Mouse (Mus musculus) stomach, postnatal 0 days (tissue): ENCODE measurements around the gene Npdc1. TPM values are rescaled to one million over a fixed set of nuclear protein-coding genes. Genes with fewer than 3 reads are reported as not detected.

Experiments used
- ATAC-seq: fragments of 200-750 bp; cut with Nextera tagmentation; 2 replicates; pipeline ENCODE4 v1.8.0; 2017; ENCODE audit not compliant: low FRiP score, low TSS enrichment
- DNase-seq: peaks from one replicate; pipeline ENCODE4 v3.0.0-alpha.2; 2016; ENCODE audit warnings: low spot score
- H3K27ac ChIP-seq: fragments of 300-500 bp; sonication (generic); replicated peaks from 2 replicates; pipeline ENCODE4 v1.5.1; 2014; ENCODE audit warnings: mild to moderate bottlenecking, control low read depth
- H3K27me3 ChIP-seq: fragments of 300-500 bp; sonication (generic); 2 replicates; pipeline ENCODE4 v1.6.1; 2014; ENCODE audit warnings: low read length; ENCODE audit not compliant: control insufficient read depth, insufficient read depth
- H3K36me3 ChIP-seq: fragments of 300-500 bp; sonication (generic); 2 replicates; pipeline ENCODE4 v1.6.1; 2014; ENCODE audit warnings: low read length, mixed read lengths; ENCODE audit not compliant: control insufficient read depth, insufficient read depth
- H3K4me1 ChIP-seq: fragments of 300-500 bp; sonication (generic); replicated peaks from 2 replicates; pipeline ENCODE4 v1.6.1; 2014; ENCODE audit warnings: antibody characterized with exemption; ENCODE audit not compliant: control insufficient read depth, insufficient read depth
- H3K4me2 ChIP-seq: fragments of 300-500 bp; sonication (generic); replicated peaks from 2 replicates; pipeline ENCODE4 v1.6.1; 2014; ENCODE audit warnings: low read depth, mild to moderate bottlenecking, control low read depth, moderate library complexity
- H3K4me3 ChIP-seq: fragments of 300-500 bp; sonication (generic); 2 replicates; pipeline ENCODE4 v1.5.1; 2014; ENCODE audit warnings: low read depth, low read length, control low read depth
- H3K9ac ChIP-seq: fragments of 300-500 bp; sonication (generic); 2 replicates; pipeline ENCODE4 v1.6.1; 2014; ENCODE audit warnings: mild to moderate bottlenecking, low read length, control low read depth, mixed read lengths
- H3K9me3 ChIP-seq: fragments of 300-500 bp; sonication (generic); 2 replicates; pipeline ENCODE4 v1.6.1; 2016; ENCODE audit warnings: low read length; ENCODE audit not compliant: control insufficient read depth
- CTCF ChIP-seq: IDR thresholded peaks from 2 replicates; pipeline ENCODE4 v1.5.1; 2016; ENCODE audit warnings: antibody characterized with exemption, low read depth, mild to moderate bottlenecking, moderate library complexity
- EP300 ChIP-seq: optimal IDR thresholded peaks from 2 replicates; pipeline ENCODE3; 2016; ENCODE audit warnings: antibody characterized with exemption
- WGBS: fragments of 180-500 bp; shearing (Covaris S2); extraction: QIAGEN DNeasy Blood & Tissue Kit; methylation state at CpG from one replicate; pipeline ENCODE4 v1.1.7; 2014; 5-methylcytosine and 5-hydroxymethylcytosine counted together
- polyA plus RNA-seq: library from polyadenylated mRNA; unstranded; fragments of >200 nt; fragmentation: Nextera tagmentation; extraction: Ambion mirVana; gene quantifications from 2 replicates; pipeline ENCODE4 v1.2.1, GENCODE M21; 2015

Gene Npdc1
- polyA plus RNA-seq, 1 experiment from 2014 or later, result 53.0 TPM

GRCm38 (mm10) chr2:25428442-25429236, 29.5 kb downstream of the Npdc1 start, which contains the start of gene Abca2:
Gene Abca2, plus strand, starts transcription at chr2:25428703.
- peak; percentile 96 for DNase-seq
- under 1% methylated on average over 73 of the region's 89 CpGs for WGBS
- H3K27me3 ChIP-seq, result no peaks in the 10 kb centered on the region
- H3K4me1 ChIP-seq, result no peaks in the 10 kb centered on the region
- H3K4me2 ChIP-seq, result peak within 1 kb of the TSS; percentile 97
- no peaks in the 10 kb centered on the region for H3K36me3 ChIP-seq
- no peaks in the 10 kb centered on the region for H3K9me3 ChIP-seq
- TF ChIP-seq CTCF (peak; percentile 91), EP300 (no peak)
- H3K4me3 ChIP-seq, result peak within 1 kb of the TSS; percentile 69
- peak within 1 kb of the TSS; percentile 24; the same call in 1 of the 2 replicates for H3K27ac ChIP-seq
- ATAC-seq, result peak; percentile 91
- H3K9ac ChIP-seq, result peak within 1 kb of the TSS; percentile 70

GRCm38 (mm10) chr2:25429435-25430180, 30.5 kb downstream of the Npdc1 start:
- 64% methylated on average over 5 of the region's 5 CpGs for WGBS
- Histone ChIP-seq H3K27ac (no peak overlapping the region), H3K9ac (no peak overlapping the region), H3K4me1 (no peaks in the 10 kb centered on the region), H3K4me3 (no peak overlapping the region), H3K36me3 (no peaks in the 10 kb centered on the region), H3K4me2 (peak overlapping the region; percentile 97; the same call in 1 of the 2 replicates), H3K27me3 (no peaks in the 10 kb centered on the region), H3K9me3 (no peaks in the 10 kb centered on the region)
- TF ChIP-seq CTCF (no peak), EP300 (no peak)
- DNase-seq, result no peak
- ATAC-seq, result no peak

GRCm38 (mm10) chr2:25430395-25431233, 31.5 kb downstream of the Npdc1 start:
- no peak for DNase-seq
- no peak for ATAC-seq
- Histone ChIP-seq H3K4me2 (no peak overlapping the region), H3K9ac (no peak overlapping the region), H3K27ac (no peak overlapping the region), H3K4me1 (no peaks in the 10 kb centered on the region), H3K27me3 (no peaks in the 10 kb centered on the region), H3K9me3 (no peaks in the 10 kb centered on the region), H3K4me3 (no peak overlapping the region), H3K36me3 (no peaks in the 10 kb centered on the region)
- WGBS, result 80% methylated on average over 17 of the region's 17 CpGs
- TF ChIP-seq CTCF (no peak), EP300 (no peak)

DNA sequence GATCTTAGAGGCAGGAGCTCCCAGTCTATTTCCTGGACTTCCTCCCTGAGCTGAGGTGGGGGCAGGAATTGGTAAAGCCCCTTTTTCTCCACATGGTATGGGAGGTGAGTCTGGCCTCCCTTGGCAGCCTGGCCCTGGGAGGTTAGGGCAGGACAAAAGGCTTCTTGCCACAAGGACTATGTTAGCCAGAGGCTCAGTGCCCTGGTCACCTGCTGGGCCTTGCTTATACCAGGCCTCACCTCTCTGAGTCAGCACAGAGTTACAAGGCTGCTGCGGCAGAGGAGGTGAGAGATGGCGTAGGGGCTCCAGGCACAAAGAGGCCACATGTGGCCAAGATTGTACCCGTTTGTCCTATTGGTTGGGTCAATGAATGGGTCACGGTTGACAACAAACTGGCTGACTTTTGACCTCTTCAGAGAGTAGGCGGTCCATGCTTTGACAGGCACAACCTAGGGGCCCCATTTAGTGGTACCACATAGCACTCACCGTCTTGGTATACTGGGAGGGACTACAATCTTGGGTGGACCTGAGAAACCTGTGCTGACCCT, 32.2 kb downstream of the Npdc1 start:
- no peak overlapping the region for H3K4me2 ChIP-seq
- H3K36me3 ChIP-seq, result no peaks in the 10 kb centered on the region
- DNase-seq (no peak), ATAC-seq (no peak)
- TF ChIP-seq CTCF (no peak), EP300 (no peak)
- no peaks in the 10 kb centered on the region for H3K9me3 ChIP-seq
- no peak overlapping the region for H3K4me3 ChIP-seq
- H3K27ac ChIP-seq, result no peak overlapping the region
- H3K4me1 ChIP-seq, result no peaks in the 10 kb centered on the region
- 76% methylated on average over 6 of the region's 6 CpGs for WGBS
- H3K27me3 ChIP-seq, result no peaks in the 10 kb centered on the region
- H3K9ac ChIP-seq, result no peak overlapping the region

DNA sequence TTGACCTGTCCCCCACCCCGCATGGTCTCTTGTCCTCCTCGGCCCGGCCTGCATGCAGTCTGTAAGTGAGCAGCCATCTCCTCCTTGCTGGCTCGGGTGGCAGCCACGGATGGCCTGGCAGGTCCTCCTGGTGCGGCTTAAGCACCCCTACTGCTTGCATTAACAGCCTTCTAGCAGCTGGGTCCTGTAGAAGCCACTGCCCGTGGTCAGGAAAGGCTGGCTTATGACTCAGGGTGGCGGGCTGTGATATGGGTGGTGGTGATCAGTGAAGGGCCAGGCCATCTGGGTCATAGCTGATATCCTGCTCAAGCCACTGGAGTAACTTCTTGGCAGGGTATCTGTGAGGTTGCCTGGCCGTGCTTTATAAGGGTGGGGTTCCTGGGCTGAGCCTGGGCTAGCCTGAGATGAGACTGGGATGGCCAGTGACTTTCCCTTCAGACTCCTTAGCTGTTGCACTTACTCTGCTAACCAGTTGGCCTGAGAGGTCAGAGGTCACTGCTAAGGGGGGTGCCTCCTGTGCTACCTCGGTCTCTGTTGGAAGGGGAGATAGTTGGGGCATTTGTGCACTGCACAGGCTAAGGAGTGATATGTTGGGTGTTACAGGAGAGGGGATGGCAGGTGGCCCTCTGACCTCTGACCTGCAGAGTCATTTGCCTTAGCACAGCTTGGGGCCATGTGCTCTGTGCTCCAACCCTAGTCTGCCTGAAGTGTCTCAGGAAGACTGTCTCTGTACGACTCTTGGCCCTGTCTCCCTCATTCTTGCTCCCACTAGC, 33.4 kb downstream of the Npdc1 start:
- Histone ChIP-seq H3K36me3 (no peaks in the 10 kb centered on the region), H3K4me2 (no peak overlapping the region), H3K9ac (no peak overlapping the region), H3K9me3 (no peaks in the 10 kb centered on the region), H3K4me1 (no peaks in the 10 kb centered on the region), H3K27me3 (no peaks in the 10 kb centered on the region), H3K4me3 (no peak overlapping the region), H3K27ac (no peak overlapping the region)
- ATAC-seq (no peak), DNase-seq (no peak)
- no peak for TF ChIP-seq CTCF
- no peak for TF ChIP-seq EP300
- WGBS, result 78% methylated on average over 11 of the region's 11 CpGs
